Mouse (Mus musculus): ENCODE measurements at regions not wholly inside any gene's neighbourhood (a gene's known extent, or its start where the extent isn't known, plus 50 kb on each side); places are given as distances from the start of the nearest gene placed in this dataset.
A peak's percentile ranks its signal among the peaks of the same experiment; 100 is the strongest.

GRCm38 (mm10) chr3:56789155-56789554 lies 512.6 kb downstream of the Tm4sf1 start:
- peak; percentile 8 for DNase-seq

- DNase-seq, result peak; percentile 57
Observed at GRCm38 (mm10) chr3:56773920-56774319, 527.9 kb downstream of the Tm4sf1 start.

GRCm38 (mm10) chr3:56770225-56770624 lies 531.6 kb downstream of the Tm4sf1 start:
- no peak for DNase-seq

- DNase-seq, result no peak
Observed at GRCm38 (mm10) chr3:56767133-56767532, 534.7 kb downstream of the Tm4sf1 start.

- DNase-seq, result no peak
Observed at GRCm38 (mm10) chr3:56764336-56764735, 537.5 kb downstream of the Tm4sf1 start.

- DNase-seq, result no peak
Observed at GRCm38 (mm10) chr3:56763896-56764295, 537.9 kb downstream of the Tm4sf1 start.

GRCm38 (mm10) chr3:56753654-56754053 lies 548.1 kb downstream of the Tm4sf1 start:
- no peak for DNase-seq

- peak; percentile 24 for DNase-seq
Observed at GRCm38 (mm10) chr3:56751926-56752325, 549.9 kb downstream of the Tm4sf1 start.

GRCm38 (mm10) chr3:56740902-56741301 lies 557.4 kb upstream of the Nbea start:
- no peak for DNase-seq

- no peak for DNase-seq
Observed at GRCm38 (mm10) chr3:56739451-56739850, 556.0 kb upstream of the Nbea start.

GRCm38 (mm10) chr3:56730849-56731248 lies 547.3 kb upstream of the Nbea start:
- peak; percentile 43 for DNase-seq

- DNase-seq, result no peak
Observed at GRCm38 (mm10) chr3:56724991-56725390, 541.5 kb upstream of the Nbea start.

GRCm38 (mm10) chr3:56708260-56708659 lies 524.8 kb upstream of the Nbea start:
- no peak for DNase-seq

- no peak for DNase-seq
Observed at GRCm38 (mm10) chr3:56707312-56707711, 523.8 kb upstream of the Nbea start.

GRCm38 (mm10) chr3:56706038-56706437 lies 522.5 kb upstream of the Nbea start:
- no peak for DNase-seq

- DNase-seq, result no peak
Observed at GRCm38 (mm10) chr3:56698941-56699340, 515.4 kb upstream of the Nbea start.

- peak; percentile 39 for DNase-seq
Observed at GRCm38 (mm10) chr3:56698248-56698647, 514.7 kb upstream of the Nbea start.

- DNase-seq, result peak; percentile 70
Observed at GRCm38 (mm10) chr3:56681031-56681430, 497.5 kb upstream of the Nbea start.

GRCm38 (mm10) chr3:56668829-56669228 lies 485.3 kb upstream of the Nbea start:
- no peak for DNase-seq

GRCm38 (mm10) chr3:56660594-56660993 lies 477.1 kb upstream of the Nbea start:
- DNase-seq, result no peak

- DNase-seq, result peak; percentile 6
Observed at GRCm38 (mm10) chr3:56647313-56647712, 463.8 kb upstream of the Nbea start.
